Mouse (Mus musculus): ENCODE results near the gene Slc26a3.

DNA sequence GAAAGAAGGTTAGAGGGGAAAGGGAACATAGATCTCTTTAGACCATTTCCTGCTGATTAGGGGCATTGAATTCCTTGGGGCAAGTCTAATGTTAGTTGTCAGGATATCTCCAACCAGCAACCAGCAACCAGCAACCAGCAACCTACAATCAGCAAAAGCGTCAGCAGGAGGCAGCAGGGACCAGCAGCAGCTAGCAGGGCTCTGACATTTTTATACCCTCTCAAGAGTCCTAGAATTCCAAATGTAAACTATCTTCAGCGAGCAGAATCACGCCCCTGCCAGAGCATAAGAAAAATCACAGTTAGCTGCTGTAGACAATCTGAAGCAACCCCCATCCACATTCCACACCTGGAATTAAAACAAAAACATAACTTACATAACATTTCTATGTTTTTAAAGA lies 3.4 kb upstream of the Slc26a3 start:
- TF ChIP-seq CTCF (IDR thresholded peaks at IDR 0.05; ENCODE audit: insufficient read depth, low read depth, low read length), result no peak
- no peak for TF ChIP-seq POLR2A (IDR thresholded peaks at IDR 0.05; ENCODE audit: insufficient read depth, low read depth, low read length)
